Mouse (Mus musculus): ENCODE measurements around the gene Arl2. TPM values are rescaled to one million over a fixed set of nuclear protein-coding genes. Genes with fewer than 3 reads are reported as not detected.

Gene Arl2
- polyA plus RNA-seq, 1 experiment from 2014 or later = 37.1 TPM

DNA sequence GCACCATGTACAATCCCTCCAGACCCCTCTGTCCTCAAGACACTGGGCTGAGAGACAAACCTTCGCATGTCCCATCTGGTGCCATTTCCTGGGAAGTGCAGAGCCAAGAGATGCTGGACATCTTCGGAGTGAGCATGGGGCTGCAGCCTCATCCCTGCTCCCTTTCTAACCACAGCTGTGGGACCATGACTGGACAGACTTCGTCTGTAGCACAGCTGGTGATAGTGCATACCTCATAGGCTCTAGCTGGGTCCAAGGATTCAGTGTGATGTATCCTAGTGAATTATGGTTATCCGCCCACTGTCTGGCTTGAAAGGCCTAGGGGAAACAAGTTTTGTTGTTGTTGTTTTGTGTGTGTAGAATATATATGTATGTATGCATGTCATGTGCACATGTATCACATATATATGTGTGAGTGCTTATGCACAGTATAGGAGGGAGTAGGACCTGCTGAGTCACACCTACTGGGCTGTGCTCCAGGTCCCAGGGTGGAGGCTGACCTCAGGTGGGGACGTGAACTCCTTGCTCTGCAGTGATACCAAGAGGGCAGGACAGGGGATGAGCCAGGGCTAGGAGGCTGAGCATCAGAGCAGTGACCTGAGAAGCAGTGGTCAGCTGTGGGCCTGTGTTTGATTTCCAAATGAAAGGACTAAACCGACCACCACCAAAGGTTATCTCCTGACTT is 39.0 kb downstream of the Arl2 start:
- 60% methylated on average over 6 of the region's 6 CpGs for WGBS (ENCODE audit: insufficient replicate concordance)
- Histone ChIP-seq H3K36me3 (peaks cover 29% of the 10 kb centered on the region), H3K9me3 (replicated peaks) (no peaks in the 10 kb centered on the region), H3K4me2 (no peak overlapping the region), H3K4me1 (replicated peaks) (peaks cover 65% of the 10 kb centered on the region), H3K4me3 (replicated peaks) (no peak overlapping the region), H3K27ac (peak overlapping the region; percentile 70), H3K9ac (peak overlapping the region; percentile 29; the same call in 1 of the 2 replicates), H3K27me3 (no peaks in the 10 kb centered on the region)
- DNase-seq (peak; percentile 25), ATAC-seq (ENCODE audit: low read depth) (peak; percentile 93)

GRCm38 (mm10) chr19:6101186-6101585 is 40.2 kb downstream of the Arl2 start:
- ATAC-seq (ENCODE audit: low read depth) = no peak
- no peak overlapping the region for H3K4me3 ChIP-seq (replicated peaks)
- no peak overlapping the region for H3K9ac ChIP-seq
- H3K4me1 ChIP-seq (replicated peaks) = peaks cover 59% of the 10 kb centered on the region
- no peaks in the 10 kb centered on the region for H3K27me3 ChIP-seq
- no peak overlapping the region for H3K27ac ChIP-seq
- no peak for DNase-seq
- no peak overlapping the region for H3K4me2 ChIP-seq
- H3K9me3 ChIP-seq (replicated peaks) = no peaks in the 10 kb centered on the region
- 72% methylated on average over 6 of the region's 6 CpGs for WGBS (ENCODE audit: insufficient replicate concordance)
- peaks cover 34% of the 10 kb centered on the region for H3K36me3 ChIP-seq

GRCm38 (mm10) chr19:6097847-6098246 is 43.5 kb downstream of the Arl2 start:
- no peak for ATAC-seq (ENCODE audit: low read depth)
- Histone ChIP-seq H3K36me3 (peaks cover 68% of the 10 kb centered on the region), H3K9ac (no peak overlapping the region), H3K4me2 (no peak overlapping the region), H3K27me3 (no peaks in the 10 kb centered on the region), H3K9me3 (replicated peaks) (no peaks in the 10 kb centered on the region), H3K4me3 (replicated peaks) (no peak overlapping the region), H3K27ac (no peak overlapping the region), H3K4me1 (replicated peaks) (peaks cover 27% of the 10 kb centered on the region)
- 56% methylated on average over 3 of the region's 3 CpGs for WGBS (ENCODE audit: insufficient replicate concordance)
- no peak for DNase-seq

DNA sequence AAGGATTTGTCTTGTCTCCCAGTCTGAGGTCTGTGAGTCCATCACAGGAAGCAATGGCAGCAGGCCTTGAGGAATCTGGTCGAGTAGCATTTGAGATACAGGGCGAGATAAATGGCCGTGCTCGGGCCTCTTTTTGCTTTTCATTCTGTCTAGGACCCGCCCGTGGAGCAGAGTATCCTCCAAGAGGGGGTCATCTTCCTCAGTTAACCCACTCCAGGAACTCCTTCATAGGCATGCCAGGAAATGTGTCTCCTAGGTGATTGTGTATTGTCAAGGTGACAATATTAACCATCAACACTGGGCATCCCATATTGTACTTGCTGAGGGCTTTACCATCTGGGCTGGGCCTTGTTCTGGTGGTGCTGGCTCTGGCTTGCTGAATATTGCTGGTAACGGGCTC is 47.2 kb downstream of the Arl2 start, which contains the start of gene AC131692.1:
TSS of gene AC131692.1 (plus strand) at position 301 of the 400 bp plus-strand sequence.
- Histone ChIP-seq H3K4me2 (no peak within 1 kb of the TSS), H3K36me3 (peaks cover 93% of the 10 kb centered on the region), H3K27me3 (no peaks in the 10 kb centered on the region), H3K27ac (no peak within 1 kb of the TSS), H3K9ac (no peak within 1 kb of the TSS), H3K4me3 (replicated peaks) (no peak within 1 kb of the TSS), H3K4me1 (replicated peaks) (no peaks in the 10 kb centered on the region; the same call in 1 of the 2 replicates), H3K9me3 (replicated peaks) (no peaks in the 10 kb centered on the region)
- ATAC-seq (ENCODE audit: low read depth) (no peak), DNase-seq (no peak)
- 86% methylated on average over 7 of the region's 7 CpGs for WGBS (ENCODE audit: insufficient replicate concordance)

GRCm38 (mm10) chr19:6088841-6089240 is 52.5 kb downstream of the Arl2 start:
- H3K4me3 ChIP-seq (replicated peaks) = no peak overlapping the region
- H3K4me1 ChIP-seq (replicated peaks) = peaks cover 34% of the 10 kb centered on the region
- WGBS (ENCODE audit: insufficient replicate concordance) = 92% methylated on average over 13 of the region's 13 CpGs
- H3K27ac ChIP-seq = no peak overlapping the region
- ATAC-seq (ENCODE audit: low read depth) = no peak
- no peaks in the 10 kb centered on the region for H3K27me3 ChIP-seq
- H3K4me2 ChIP-seq = no peak overlapping the region
- H3K9ac ChIP-seq = no peak overlapping the region
- DNase-seq = no peak
- no peaks in the 10 kb centered on the region for H3K9me3 ChIP-seq (replicated peaks)
- H3K36me3 ChIP-seq = peaks cover 80% of the 10 kb centered on the region

DNA sequence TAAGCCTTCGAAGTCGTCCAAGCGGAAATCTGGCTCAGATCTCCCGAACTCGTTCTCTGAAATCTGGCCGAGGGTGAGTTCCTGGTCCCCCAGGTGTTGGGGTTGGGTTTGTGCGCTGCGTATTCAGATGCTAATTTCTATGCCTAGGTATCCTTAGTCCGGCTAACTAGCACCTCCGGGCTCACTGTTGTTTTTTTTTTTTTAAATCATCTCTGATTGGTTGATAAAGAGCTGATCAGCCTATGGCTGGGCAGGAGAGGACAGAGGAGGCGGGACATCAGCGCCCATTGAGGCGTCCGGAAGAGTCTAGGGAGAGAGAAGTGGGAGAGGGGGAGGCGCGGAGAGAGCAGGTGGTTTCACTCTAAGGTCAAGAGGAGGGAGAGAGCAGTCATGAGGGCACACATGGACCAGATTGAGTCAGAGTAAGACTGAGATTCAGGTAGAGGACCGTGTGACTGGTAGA is 55.9 kb downstream of the Arl2 start:
- peak overlapping the region; percentile 91 for H3K9ac ChIP-seq
- ATAC-seq (ENCODE audit: low read depth) (peak; percentile 78), DNase-seq (peak; percentile 74)
- peak overlapping the region; percentile 82 for H3K4me3 ChIP-seq (replicated peaks)
- peaks cover 67% of the 10 kb centered on the region for H3K36me3 ChIP-seq
- WGBS (ENCODE audit: insufficient replicate concordance) = under 1% methylated on average over 17 of the region's 17 CpGs
- H3K27ac ChIP-seq = peak overlapping the region; percentile 94
- no peaks in the 10 kb centered on the region for H3K9me3 ChIP-seq (replicated peaks)
- no peaks in the 10 kb centered on the region for H3K27me3 ChIP-seq
- H3K4me2 ChIP-seq = peak overlapping the region; percentile 92
- H3K4me1 ChIP-seq (replicated peaks) = peaks cover 45% of the 10 kb centered on the region

GRCm38 (mm10) chr19:6084478-6085248 is 56.7 kb downstream of the Arl2 start, which contains the start of the genes Zfpl1 and Cdca5:
Gene Zfpl1 (minus strand): TSS chr19:6084956.
Gene Cdca5 (plus strand): TSS chr19:6084983.
- Histone ChIP-seq H3K4me3 (replicated peaks) (peak within 1 kb of the TSS; percentile 82), H3K27ac (peak within 1 kb of the TSS; percentile 94), H3K9me3 (replicated peaks) (no peaks in the 10 kb centered on the region), H3K27me3 (no peaks in the 10 kb centered on the region), H3K4me1 (replicated peaks) (peaks cover 45% of the 10 kb centered on the region), H3K4me2 (peak within 1 kb of the TSS; percentile 92), H3K9ac (peak within 1 kb of the TSS; percentile 91), H3K36me3 (peaks cover 67% of the 10 kb centered on the region)
- ATAC-seq (ENCODE audit: low read depth) (peak; percentile 88), DNase-seq (peak; percentile 94)
- WGBS (ENCODE audit: insufficient replicate concordance) = under 1% methylated on average over 58 of the region's 58 CpGs

Other genes with a start within 250 kb of the Arl2 start
- gene Tigd3, start 247.4 kb downstream of the Arl2 start, polyA plus RNA-seq (2015; fragmentation: Nextera tagmentation; extraction: Ambion mirVana) = 2.5 TPM in 2 replicates
- gene Dpf2, start 228.5 kb downstream of the Arl2 start, polyA plus RNA-seq (2015; fragmentation: Nextera tagmentation; extraction: Ambion mirVana) = 56.7 and 60.0 TPM in 2 replicates
- gene Cdc42ep2, start 216.7 kb downstream of the Arl2 start, polyA plus RNA-seq (2015; fragmentation: Nextera tagmentation; extraction: Ambion mirVana) = 2.7 and 3.0 TPM in 2 replicates
- 62.2 and 69.8 TPM in 2 replicates for gene Pola2, start 177.3 kb downstream of the Arl2 start, polyA plus RNA-seq (2015; fragmentation: Nextera tagmentation; extraction: Ambion mirVana)
- gene Slc22a20, start 155.4 kb downstream of the Arl2 start, polyA plus RNA-seq (2015; fragmentation: Nextera tagmentation; extraction: Ambion mirVana) = not detected in 2 replicates
- gene Capn1, start 125.7 kb downstream of the Arl2 start, polyA plus RNA-seq (2015; fragmentation: Nextera tagmentation; extraction: Ambion mirVana) = 21.9 and 26.3 TPM in 2 replicates
- gene Syvn1, start 95.0 kb downstream of the Arl2 start, polyA plus RNA-seq (2015; fragmentation: Nextera tagmentation; extraction: Ambion mirVana) = 11.6 and 13.9 TPM in 2 replicates
- 50.2 and 59.4 TPM in 2 replicates for gene Mrpl49, start 83.8 kb downstream of the Arl2 start, polyA plus RNA-seq (2015; fragmentation: Nextera tagmentation; extraction: Ambion mirVana)
- gene Fau, start 83.7 kb downstream of the Arl2 start, polyA plus RNA-seq (2015; fragmentation: Nextera tagmentation; extraction: Ambion mirVana) = 639 and 696 TPM in 2 replicates
- 22.1 and 23.2 TPM in 2 replicates for gene Znhit2, start 80.4 kb downstream of the Arl2 start, polyA plus RNA-seq (2015; fragmentation: Nextera tagmentation; extraction: Ambion mirVana)
- gene Tm7sf2, start 73.2 kb downstream of the Arl2 start, polyA plus RNA-seq (2015; fragmentation: Nextera tagmentation; extraction: Ambion mirVana) = 30.6 and 33.2 TPM in 2 replicates
- gene Vps51, start 64.3 kb downstream of the Arl2 start, polyA plus RNA-seq (2015; fragmentation: Nextera tagmentation; extraction: Ambion mirVana) = 29.1 and 31.6 TPM in 2 replicates
- gene Tmem262, start 61.5 kb downstream of the Arl2 start, polyA plus RNA-seq (2015; fragmentation: Nextera tagmentation; extraction: Ambion mirVana) = not detected in 2 replicates
- gene Gm28374, start 59.3 kb downstream of the Arl2 start, polyA plus RNA-seq (2015; fragmentation: Nextera tagmentation; extraction: Ambion mirVana) = 0.49 and 0.80 TPM in 2 replicates
- gene Zfpl1, start 56.6 kb downstream of the Arl2 start, polyA plus RNA-seq (2015; fragmentation: Nextera tagmentation; extraction: Ambion mirVana) = 22.6 and 23.5 TPM in 2 replicates
- 34.2 and 39.3 TPM in 2 replicates for gene Cdca5, start 56.6 kb downstream of the Arl2 start, polyA plus RNA-seq (2015; fragmentation: Nextera tagmentation; extraction: Ambion mirVana)
- gene AC131692.1, start 47.1 kb downstream of the Arl2 start, polyA plus RNA-seq (2015; fragmentation: Nextera tagmentation; extraction: Ambion mirVana) = 0.30 and 0.32 TPM in 2 replicates
- gene Naaladl1, start 35.8 kb downstream of the Arl2 start, polyA plus RNA-seq (2015; fragmentation: Nextera tagmentation; extraction: Ambion mirVana) = 2.2 and 2.6 TPM in 2 replicates
- 27.5 and 27.9 TPM in 2 replicates for gene Sac3d1, start 22.9 kb downstream of the Arl2 start, polyA plus RNA-seq (2015; fragmentation: Nextera tagmentation; extraction: Ambion mirVana)
- gene Snx15, start 13.2 kb downstream of the Arl2 start, polyA plus RNA-seq (2015; fragmentation: Nextera tagmentation; extraction: Ambion mirVana) = 46.5 and 48.5 TPM in 2 replicates
- gene Batf2, start 565 bp downstream of the Arl2 start, polyA plus RNA-seq (2015; fragmentation: Nextera tagmentation; extraction: Ambion mirVana) = 0.12 and 0.29 TPM in 2 replicates
- not detected in 2 replicates for gene Majin, start 42.8 kb upstream of the Arl2 start, polyA plus RNA-seq (2015; fragmentation: Nextera tagmentation; extraction: Ambion mirVana)
- 0.17 TPM in 1 of 2 replicates, not detected in the other for gene Gpha2, start 84.8 kb upstream of the Arl2 start, polyA plus RNA-seq (2015; fragmentation: Nextera tagmentation; extraction: Ambion mirVana)
- 3.5 and 4.9 TPM in 2 replicates for gene Ppp2r5b, start 94.3 kb upstream of the Arl2 start, polyA plus RNA-seq (2015; fragmentation: Nextera tagmentation; extraction: Ambion mirVana)
- gene Atg2a, start 100.1 kb upstream of the Arl2 start, polyA plus RNA-seq (2015; fragmentation: Nextera tagmentation; extraction: Ambion mirVana) = 4.1 and 4.8 TPM in 2 replicates
- gene Ehd1, start 135.2 kb upstream of the Arl2 start, polyA plus RNA-seq (2015; fragmentation: Nextera tagmentation; extraction: Ambion mirVana) = 68.8 and 72.6 TPM in 2 replicates
- 0.14 and 0.16 TPM in 2 replicates for gene Cdc42bpg, start 164.9 kb upstream of the Arl2 start, polyA plus RNA-seq (2015; fragmentation: Nextera tagmentation; extraction: Ambion mirVana)
- 26.3 and 29.9 TPM in 2 replicates for gene Men1, start 193.4 kb upstream of the Arl2 start, polyA plus RNA-seq (2015; fragmentation: Nextera tagmentation; extraction: Ambion mirVana)
- 4.5 and 5.8 TPM in 2 replicates for gene Map4k2, start 199.6 kb upstream of the Arl2 start, polyA plus RNA-seq (2015; fragmentation: Nextera tagmentation; extraction: Ambion mirVana)
- 68.4 and 92.3 TPM in 2 replicates for gene Sf1, start 222.1 kb upstream of the Arl2 start, polyA plus RNA-seq (2015; fragmentation: Nextera tagmentation; extraction: Ambion mirVana)
- 2.7 and 2.9 TPM in 2 replicates for gene Pygm, start 242.9 kb upstream of the Arl2 start, polyA plus RNA-seq (2015; fragmentation: Nextera tagmentation; extraction: Ambion mirVana)